Mouse (Mus musculus) gastrocnemius, adult 18-20 months (tissue): ENCODE data around the gene Obsl1. TPM values are rescaled to one million over a fixed set of nuclear protein-coding genes. Genes with fewer than 3 reads are reported as not detected.

Source experiments
- DNase-seq: peaks from one replicate; pipeline ENCODE4 v3.0.0; 2021; ENCODE audit warnings: low spot score
- total RNA-seq, 2 experiments: library from RNA; stranded (reverse); gene quantifications; 2 replicates each; pipeline ENCODE4 v1.2.3; 2021

Obsl1 gene
- total RNA-seq, 2 experiments from 2014 or later, result 25.0 to 30.0 TPM

- no peak for DNase-seq
Observed at GRCm38 (mm10) chr1:75456746-75457564, 49.3 kb downstream of the Obsl1 start.

GRCm38 (mm10) chr1:75455948-75456347 lies 50.3 kb downstream of the Obsl1 start:
- DNase-seq, result no peak

- DNase-seq, result no peak
Observed at GRCm38 (mm10) chr1:75455433-75455832, 50.8 kb downstream of the Obsl1 start.

GRCm38 (mm10) chr1:75451900-75452299 lies 54.4 kb downstream of the Obsl1 start:
- DNase-seq, result no peak

- no peak for DNase-seq
Observed at GRCm38 (mm10) chr1:75450314-75451005, 55.8 kb downstream of the Obsl1 start, which contains the start of gene Asic4. Gene Asic4 (plus strand): TSS chr1:75450436.

GRCm38 (mm10) chr1:75449377-75450135 lies 56.7 kb downstream of the Obsl1 start:
- DNase-seq, result no peak

GRCm38 (mm10) chr1:75448937-75449336 lies 57.3 kb downstream of the Obsl1 start:
- DNase-seq, result no peak

GRCm38 (mm10) chr1:75448052-75448431 lies 58.2 kb downstream of the Obsl1 start:
- no peak for DNase-seq

- DNase-seq, result no peak
Observed at GRCm38 (mm10) chr1:75447265-75448051, 58.8 kb downstream of the Obsl1 start.

- no peak for DNase-seq
Observed at GRCm38 (mm10) chr1:75446656-75447055, 59.6 kb downstream of the Obsl1 start.

GRCm38 (mm10) chr1:75445751-75446611 lies 60.3 kb downstream of the Obsl1 start:
- peak; percentile 80 for DNase-seq

- DNase-seq, result no peak
Observed at GRCm38 (mm10) chr1:75445141-75445701, 61.0 kb downstream of the Obsl1 start.

GRCm38 (mm10) chr1:75444208-75444607 lies 62.0 kb downstream of the Obsl1 start:
- DNase-seq, result no peak

- no peak for DNase-seq
Observed at GRCm38 (mm10) chr1:75443247-75444024, 62.8 kb downstream of the Obsl1 start.

- DNase-seq, result no peak
Observed at GRCm38 (mm10) chr1:75442811-75443210, 63.4 kb downstream of the Obsl1 start.

GRCm38 (mm10) chr1:75442171-75442570 lies 64.1 kb downstream of the Obsl1 start:
- DNase-seq, result no peak

- no peak for DNase-seq
Observed at GRCm38 (mm10) chr1:75441471-75441996, 64.7 kb downstream of the Obsl1 start.

- DNase-seq, result no peak
Observed at GRCm38 (mm10) chr1:75440661-75441060, 65.6 kb downstream of the Obsl1 start.

GRCm38 (mm10) chr1:75438782-75439181 lies 67.5 kb downstream of the Obsl1 start:
- no peak for DNase-seq
